Mouse (Mus musculus) embryonic fibroblast, embryonic 13.5 days (primary cell): Measurements from ENCODE around the gene Hnrnph1.

Source experiments
- CTCF ChIP-seq: IDR thresholded peaks from 2 replicates; pipeline ENCODE4 v1.5.1; 2011; ENCODE audit warnings: mild to moderate bottlenecking, control low read depth, low read length, moderate library complexity, borderline replicate concordance; ENCODE audit not compliant: insufficient read depth
- POLR2A ChIP-seq: IDR thresholded peaks from 2 replicates; pipeline ENCODE4 v1.6.1; 2011; ENCODE audit warnings: low read depth, mild to moderate bottlenecking, control low read depth, low read length, moderate library complexity

DNA sequence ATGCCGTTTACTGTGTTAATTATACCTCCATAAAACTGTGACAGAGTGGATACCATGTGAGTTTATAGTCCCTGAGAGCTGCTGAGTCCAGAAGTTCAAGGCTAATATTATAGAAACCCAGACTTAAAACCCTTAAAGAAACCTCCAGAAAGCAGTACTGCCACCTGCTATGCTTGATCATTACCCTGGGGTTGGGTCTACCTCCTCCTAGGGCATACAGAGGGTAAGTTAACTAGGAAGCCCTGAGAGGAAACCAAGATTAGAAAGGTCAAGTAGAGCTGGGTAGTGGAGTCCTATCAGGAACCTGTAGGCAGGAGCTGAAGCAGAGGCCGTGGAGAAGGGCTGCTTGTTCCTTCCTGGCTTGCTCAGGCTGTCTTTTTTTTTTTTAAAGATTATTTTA lies 24.6 kb upstream of the Hnrnph1 start:
- TF ChIP-seq CTCF: no peak
- TF ChIP-seq POLR2A: no peak
